Mouse (Mus musculus) liver, adult 2 months (tissue): ENCODE measurements around the gene Pdlim5. TPM values are rescaled to one million over a fixed set of nuclear protein-coding genes. Genes with fewer than 3 reads are reported as not detected.
A peak's percentile ranks its signal among the peaks of the same experiment; 100 is the strongest.

ENCODE experiments used
- DNase-seq: peaks from one replicate; pipeline ENCODE4 v3.0.0-alpha.2; 2011; ENCODE audit warnings: low read depth, low spot score; ENCODE audit errors: extremely low read depth
- H3K27ac ChIP-seq: fragments of 200-500 bp; replicated peaks from 2 replicates; pipeline ENCODE4 v1.5.1; 2012; ENCODE audit warnings: low read depth, mild to moderate bottlenecking, control low read depth, inconsistent platforms, low read length; ENCODE audit not compliant: insufficient read depth
- H3K27me3 ChIP-seq: fragments of 200-500 bp; 2 replicates; pipeline ENCODE4 v1.6.1; 2012; ENCODE audit warnings: mild to moderate bottlenecking, moderate library complexity, low read length, inconsistent platforms; ENCODE audit not compliant: control insufficient read depth, insufficient read depth
- H3K36me3 ChIP-seq: fragments of 200-500 bp; 2 replicates; pipeline ENCODE4 v1.6.1; 2012; ENCODE audit warnings: low read length, inconsistent platforms; ENCODE audit not compliant: control insufficient read depth, insufficient read depth
- H3K4me1 ChIP-seq: fragments of 200-500 bp; 2 replicates; pipeline ENCODE4 v1.6.1; 2011; ENCODE audit warnings: low read length; ENCODE audit not compliant: control insufficient read depth, insufficient read depth
- H3K4me3 ChIP-seq: fragments of 200-500 bp; 2 replicates; pipeline ENCODE4 v1.5.1; 2011; ENCODE audit warnings: low read depth, mild to moderate bottlenecking, control low read depth, low read length, moderate library complexity; ENCODE audit not compliant: insufficient read depth
- H3K79me2 ChIP-seq: fragments of 200-500 bp; 2 replicates; pipeline ENCODE4 v1.6.1; 2012; ENCODE audit warnings: inconsistent platforms, mild to moderate bottlenecking, low read length, moderate library complexity; ENCODE audit not compliant: control insufficient read depth, insufficient read depth
- H3K9ac ChIP-seq: fragments of 200-500 bp; 2 replicates; pipeline ENCODE4 v1.6.1; 2012; ENCODE audit warnings: low read depth, mild to moderate bottlenecking, control low read depth, inconsistent platforms, low read length
- CTCF ChIP-seq: fragments of 200-500 bp; IDR thresholded peaks from 2 replicates; pipeline ENCODE4 v1.5.1; 2011; ENCODE audit warnings: low read depth, low read length, control low read depth
- POLR2A ChIP-seq: fragments of 200-500 bp; IDR thresholded peaks from 2 replicates; pipeline ENCODE4 v1.6.1; 2011; ENCODE audit warnings: low read length, control low read depth; ENCODE audit not compliant: insufficient read depth; ENCODE audit errors: extremely low read depth
- WGBS: fragments of 180-500 bp; shearing (Covaris S2); methylation state at CpG from one replicate; pipeline ENCODE4 v1.1.7; 2018; 5-methylcytosine and 5-hydroxymethylcytosine counted together
- polyA plus RNA-seq: library from polyadenylated mRNA; depleted of rRNA; stranded (reverse); fragments of >200 nt; gene quantifications from 2 replicates; pipeline ENCODE4 v1.2.3, GENCODE M21; 2012
- total RNA-seq: library from RNA; depleted of rRNA; stranded (reverse); fragments of >200 nt; gene quantifications from 2 replicates; pipeline ENCODE4 v1.2.3, GENCODE M21; 2014

The Pdlim5 gene
- total and polyA plus RNA-seq, 2 experiments = 31.4 to 45.8 TPM

DNA sequence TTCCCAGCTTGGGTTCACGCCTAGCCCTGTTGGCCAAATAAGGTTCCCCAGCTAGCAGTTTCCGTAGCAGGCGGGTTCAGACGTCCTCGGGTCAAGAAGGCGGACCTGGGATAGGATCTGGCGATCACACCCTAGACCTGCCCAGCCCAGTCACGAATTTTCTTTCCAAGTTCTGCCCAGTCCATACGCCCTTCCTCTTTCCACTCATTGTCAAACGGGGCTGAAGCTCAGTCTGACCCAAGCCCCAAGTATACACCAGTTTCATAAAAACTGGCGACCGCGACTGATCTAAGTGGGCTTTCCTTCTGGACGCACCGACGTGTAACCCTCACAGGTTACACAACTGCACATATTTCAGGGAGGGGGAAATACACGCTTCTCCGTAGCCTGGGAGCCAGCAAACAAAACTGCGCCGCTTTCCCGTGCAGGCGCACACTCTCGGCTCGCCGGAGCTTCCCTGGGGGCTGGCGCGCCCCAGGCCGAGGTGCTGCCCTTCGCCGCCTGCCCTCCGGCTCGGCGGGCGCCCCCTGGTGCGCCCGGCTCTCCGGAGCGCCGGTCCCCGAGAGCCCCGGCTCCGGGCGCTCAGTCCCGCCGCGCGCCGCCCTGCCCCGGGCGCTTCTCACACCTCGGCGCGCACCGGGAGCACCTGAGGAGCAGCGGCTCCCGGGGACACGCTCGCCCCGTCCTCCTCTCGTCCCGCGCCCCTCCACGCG is 544 bp downstream of the Pdlim5 start:
- peaks cover 5% of the 10 kb centered on the region; the same call in 1 of the 2 replicates for H3K79me2 ChIP-seq
- under 1% methylated on average over 60 of the region's 64 CpGs for WGBS

DNA sequence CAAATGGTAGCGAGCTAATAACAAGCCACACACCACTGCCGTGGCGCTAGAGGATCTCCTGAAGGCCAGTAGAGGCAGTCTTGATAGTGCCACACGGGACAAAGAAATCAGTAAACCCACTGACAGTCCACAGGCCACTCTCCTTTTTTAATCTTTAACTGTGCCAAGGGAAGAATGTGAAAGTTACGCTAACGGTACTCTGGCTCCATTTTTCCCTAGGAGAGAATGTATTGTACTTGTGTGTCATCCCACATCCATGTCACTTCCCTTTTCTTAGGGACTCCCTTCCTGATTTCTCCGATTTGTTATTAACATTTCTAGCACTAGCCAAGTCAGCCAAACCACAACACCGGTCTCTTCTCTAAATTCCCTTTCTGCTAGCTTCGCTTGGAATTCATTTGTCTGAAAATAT is 1.5 kb downstream of the Pdlim5 start:
- H3K79me2 ChIP-seq = peaks cover 8% of the 10 kb centered on the region; the same call in 1 of the 2 replicates
- peaks cover 4% of the 10 kb centered on the region; the same call in 1 of the 2 replicates for H3K36me3 ChIP-seq
- peak overlapping the region; percentile 16 for H3K9ac ChIP-seq
- WGBS = 10% methylated on average over 9 of the region's 9 CpGs
- H3K4me1 ChIP-seq = peaks cover 6% of the 10 kb centered on the region
- peak; percentile 69 for DNase-seq
- H3K27me3 ChIP-seq = no peaks in the 10 kb centered on the region
- no peak overlapping the region; the same call in 1 of the 2 replicates for H3K27ac ChIP-seq
- TF ChIP-seq CTCF = peak; percentile 17; the same call in 1 of the 2 replicates
- TF ChIP-seq POLR2A = no peak
- peak overlapping the region; percentile 88 for H3K4me3 ChIP-seq

More for the DNA sequence above, 544 bp downstream of the Pdlim5 start:
- Histone ChIP-seq H3K27ac (peak overlapping the region; percentile 89), H3K27me3 (no peaks in the 10 kb centered on the region), H3K9ac (peak overlapping the region; percentile 97), H3K4me1 (peaks cover 6% of the 10 kb centered on the region), H3K36me3 (0 out of 2 replicates have a peak, but pooled peaks cover 2% of the 10 kb centered on the region), H3K4me3 (peak overlapping the region; percentile 88)
- TF ChIP-seq POLR2A = 0 out of 2 replicates have a peak, but pooled peaks have one; percentile 8
- TF ChIP-seq CTCF = no peak
- peak; percentile 95 for DNase-seq

DNA sequence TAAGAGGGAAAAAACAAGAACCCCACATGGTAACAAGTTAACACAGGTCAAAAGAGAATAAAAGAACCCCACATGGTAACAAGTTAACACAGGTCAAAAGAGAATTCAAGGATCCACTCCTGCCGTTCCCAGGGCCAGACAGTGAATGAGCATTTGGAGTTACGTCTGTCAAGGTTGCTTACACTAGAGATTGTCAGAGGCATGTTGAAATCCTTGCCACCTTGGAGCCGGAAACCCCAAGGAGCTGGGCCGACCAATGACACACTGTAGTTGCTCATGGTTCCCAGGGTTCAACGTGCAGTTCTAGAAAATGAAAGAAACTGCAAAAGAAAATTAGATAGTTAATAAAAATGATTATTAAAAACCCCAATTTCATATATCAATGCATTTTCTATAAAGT is 4.0 kb downstream of the Pdlim5 start:
- TF ChIP-seq CTCF = no peak
- Histone ChIP-seq H3K36me3 (peaks cover 11% of the 10 kb centered on the region; the same call in 1 of the 2 replicates), H3K79me2 (peaks cover 8% of the 10 kb centered on the region; the same call in 1 of the 2 replicates), H3K27me3 (no peaks in the 10 kb centered on the region), H3K9ac (no peak overlapping the region), H3K27ac (no peak overlapping the region), H3K4me1 (peaks cover 14% of the 10 kb centered on the region), H3K4me3 (no peak overlapping the region)
- 70% methylated on average over 5 of the region's 5 CpGs for WGBS
- DNase-seq = no peak

DNA sequence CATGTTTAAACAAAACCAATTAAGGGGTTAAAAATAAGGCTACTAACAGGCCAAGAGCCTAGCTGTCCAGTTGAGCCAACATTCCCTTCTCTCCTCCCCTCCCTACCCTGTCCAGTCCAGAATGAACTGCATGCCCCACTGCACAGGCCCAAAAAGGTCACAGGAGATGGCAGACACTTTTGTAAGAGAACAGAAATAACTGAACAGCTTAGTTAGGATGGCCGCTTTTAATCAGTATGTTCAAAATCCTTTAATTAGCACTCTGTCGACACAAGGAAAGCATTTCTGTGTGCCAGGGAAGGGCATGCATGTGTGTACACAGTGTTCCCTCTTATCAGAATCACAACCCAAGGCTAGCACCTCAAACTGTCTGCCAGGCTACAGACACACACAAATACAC is 5.2 kb downstream of the Pdlim5 start:
- peaks cover 16% of the 10 kb centered on the region for H3K4me1 ChIP-seq
- no peak overlapping the region for H3K4me3 ChIP-seq
- no peaks in the 10 kb centered on the region for H3K27me3 ChIP-seq
- peak; percentile 73 for DNase-seq
- TF ChIP-seq POLR2A = no peak
- no peak for TF ChIP-seq CTCF
- peaks cover 8% of the 10 kb centered on the region; the same call in 1 of the 2 replicates for H3K79me2 ChIP-seq
- peaks cover 11% of the 10 kb centered on the region; the same call in 1 of the 2 replicates for H3K36me3 ChIP-seq
- no peak overlapping the region for H3K9ac ChIP-seq
- no peak overlapping the region for H3K27ac ChIP-seq
- whole genome bisulfite sequencing = 13% methylated on average over 2 of the region's 2 CpGs

DNA sequence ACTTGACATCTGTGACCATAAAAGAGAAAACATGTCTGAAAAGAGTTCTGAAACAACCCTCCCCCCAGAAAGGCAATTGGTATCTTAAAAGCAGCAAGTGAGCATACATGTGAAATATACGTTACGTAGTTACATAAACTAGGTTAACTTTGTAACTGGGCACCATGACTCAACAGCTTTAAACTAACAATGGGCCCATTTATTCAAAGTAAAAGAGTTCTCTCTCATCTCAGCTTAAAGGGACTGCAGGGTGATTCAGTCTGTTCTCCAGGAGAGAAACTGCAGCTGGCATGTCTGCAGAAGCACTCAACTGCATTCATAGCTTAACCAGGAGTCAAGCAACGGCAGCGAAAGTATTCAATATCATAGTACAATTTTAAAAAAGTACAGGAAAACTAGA is 7.3 kb downstream of the Pdlim5 start:
- Histone ChIP-seq H3K27me3 (no peaks in the 10 kb centered on the region), H3K9ac (no peak overlapping the region), H3K27ac (no peak overlapping the region), H3K4me1 (peaks cover 17% of the 10 kb centered on the region), H3K36me3 (peaks cover 14% of the 10 kb centered on the region; the same call in 1 of the 2 replicates), H3K4me3 (no peak overlapping the region), H3K79me2 (peaks cover 3% of the 10 kb centered on the region; the same call in 1 of the 2 replicates)
- no peak for DNase-seq
- TF ChIP-seq POLR2A (no peak), CTCF (no peak)
- 92% methylated on average over 4 of the region's 4 CpGs for WGBS

DNA sequence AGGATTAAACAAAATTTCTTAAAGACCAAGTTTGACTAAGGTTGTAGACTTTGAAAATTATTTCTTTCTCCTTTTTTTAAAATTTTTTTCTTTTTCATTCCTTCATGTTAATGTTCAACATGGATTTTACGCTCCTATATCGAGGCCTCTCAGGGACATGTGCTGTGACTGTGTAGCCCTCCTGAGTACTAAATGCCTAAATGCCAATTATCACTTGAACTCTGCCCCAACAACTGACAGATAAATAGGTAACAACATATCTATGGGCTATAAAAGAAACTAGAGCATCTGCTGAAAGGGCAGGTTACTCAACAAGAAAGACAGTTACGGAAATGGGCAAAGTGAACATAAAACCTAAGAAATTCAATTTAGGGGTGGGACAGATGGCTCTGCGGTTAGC is 9.0 kb downstream of the Pdlim5 start:
- Histone ChIP-seq H3K9ac (no peak overlapping the region), H3K36me3 (peaks cover 14% of the 10 kb centered on the region; the same call in 1 of the 2 replicates), H3K4me3 (no peak overlapping the region), H3K27ac (0 out of 2 replicates have a peak overlapping the region, but pooled peaks have one; percentile 4), H3K79me2 (peaks cover 3% of the 10 kb centered on the region; the same call in 1 of the 2 replicates), H3K27me3 (no peaks in the 10 kb centered on the region), H3K4me1 (peaks cover 21% of the 10 kb centered on the region)
- 65% methylated on average over 4 of the region's 4 CpGs for WGBS
- no peak for TF ChIP-seq CTCF
- no peak for TF ChIP-seq POLR2A
- DNase-seq = no peak
